Mouse (Mus musculus): ENCODE data around the gene Tbc1d17. TPM values are rescaled to one million over a fixed set of nuclear protein-coding genes. Genes with fewer than 3 reads are reported as not detected.
A peak's percentile ranks its signal among the peaks of the same experiment; 100 is the strongest.

Tbc1d17 gene
- polyA plus RNA-seq, 1 experiment: 151 TPM

GRCm38 (mm10) chr7:44850789-44851624, 2.1 kb upstream of the Tbc1d17 start:
- WGBS: 68% methylated on average over 8 of the region's 8 CpGs
- H3K4me3 ChIP-seq (ENCODE audit: control insufficient read depth, insufficient read depth, low read length): no peak overlapping the region
- peaks cover 37% of the 10 kb centered on the region for H3K4me1 ChIP-seq (replicated peaks; ENCODE audit: control insufficient read depth, insufficient read depth, low read length)
- TF ChIP-seq POLR2A (IDR thresholded peaks at IDR 0.05; ENCODE audit: control insufficient read depth, extremely low read depth, insufficient read depth, low read length, poor library complexity) (no peak), CTCF (IDR thresholded peaks at IDR 0.05; ENCODE audit: borderline replicate concordance, control insufficient read depth, extremely low read depth, insufficient read depth, low read length, poor library complexity) (no peak)
- peak overlapping the region; percentile 73 for H3K27ac ChIP-seq (ENCODE audit: control insufficient read depth, insufficient read depth, low read length)
- peaks cover 2% of the 10 kb centered on the region; the same call in 1 of the 2 replicates for H3K36me3 ChIP-seq (ENCODE audit: control insufficient read depth, insufficient read depth, low read length)
- no peak for DNase-seq
- H3K27me3 ChIP-seq (ENCODE audit: control insufficient read depth, insufficient read depth, low read length): no peaks in the 10 kb centered on the region

DNA sequence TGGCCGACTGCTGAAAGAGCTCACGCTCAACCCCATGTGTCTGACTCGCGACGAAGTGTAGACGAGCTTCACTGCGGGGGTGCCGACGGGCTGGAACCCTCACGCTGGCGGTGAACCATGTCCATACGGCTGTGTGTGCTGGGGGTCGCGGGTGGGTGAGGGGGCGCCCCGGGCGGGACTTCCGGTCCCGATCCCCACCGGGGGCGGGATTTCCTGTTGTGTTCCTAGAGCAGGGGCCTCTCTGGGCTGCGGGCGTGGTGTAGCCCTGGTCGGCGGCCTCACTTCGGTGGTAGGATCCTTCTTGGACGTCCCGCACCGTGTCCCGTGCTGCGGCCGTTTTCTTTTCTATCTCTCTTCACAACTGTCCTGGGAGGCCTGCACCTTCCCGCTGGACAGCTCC, 1.3 kb upstream of the Tbc1d17 start:
- Histone ChIP-seq H3K27me3 (ENCODE audit: control insufficient read depth, insufficient read depth, low read length) (no peaks in the 10 kb centered on the region), H3K4me3 (ENCODE audit: control insufficient read depth, insufficient read depth, low read length) (peak overlapping the region; percentile 79), H3K4me1 (replicated peaks; ENCODE audit: control insufficient read depth, insufficient read depth, low read length) (peaks cover 29% of the 10 kb centered on the region), H3K27ac (ENCODE audit: control insufficient read depth, insufficient read depth, low read length) (peak overlapping the region; percentile 73), H3K36me3 (ENCODE audit: control insufficient read depth, insufficient read depth, low read length) (peaks cover 9% of the 10 kb centered on the region)
- peak; percentile 78 for DNase-seq
- WGBS: under 1% methylated on average over 33 of the region's 33 CpGs
- no peak for TF ChIP-seq CTCF (IDR thresholded peaks at IDR 0.05; ENCODE audit: borderline replicate concordance, control insufficient read depth, extremely low read depth, insufficient read depth, low read length, poor library complexity)
- TF ChIP-seq POLR2A (IDR thresholded peaks at IDR 0.05; ENCODE audit: control insufficient read depth, extremely low read depth, insufficient read depth, low read length, poor library complexity): no peak

DNA sequence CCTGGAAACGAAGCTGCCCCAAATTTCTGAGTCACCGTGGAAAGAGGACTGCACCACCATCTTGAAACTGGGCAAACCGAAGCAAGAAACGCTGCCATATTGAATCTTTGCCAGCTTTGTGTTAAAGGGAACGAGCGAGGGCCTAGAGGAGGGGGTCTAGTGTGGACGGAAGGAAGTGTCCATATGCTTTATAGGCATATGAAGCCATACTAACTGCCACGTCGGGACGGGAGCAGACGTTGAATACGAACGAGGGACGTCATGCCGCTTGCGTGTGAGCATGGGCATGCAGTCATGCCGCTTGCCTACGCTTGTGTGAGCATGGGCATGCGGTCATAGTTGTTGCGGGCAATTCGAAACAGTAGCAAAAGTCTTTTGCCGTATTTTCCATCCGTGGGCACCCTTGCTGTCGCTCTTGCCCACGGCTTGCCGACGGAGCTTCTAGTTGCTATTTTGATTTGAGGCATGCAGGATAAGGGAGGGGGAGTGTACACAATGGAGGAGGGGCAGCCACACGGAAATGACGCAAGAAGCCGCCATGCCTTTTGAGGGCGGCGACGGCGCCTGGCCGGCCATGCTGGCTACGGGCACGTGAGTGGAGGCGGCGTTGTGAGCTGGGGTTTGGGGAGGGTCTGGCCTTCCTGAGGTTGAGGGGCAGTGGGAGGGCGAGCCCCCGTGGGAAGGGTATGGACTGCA, 685 bp upstream of the Tbc1d17 start:
- peak; percentile 87 for DNase-seq
- Histone ChIP-seq H3K4me1 (replicated peaks; ENCODE audit: control insufficient read depth, insufficient read depth, low read length) (peaks cover 24% of the 10 kb centered on the region), H3K36me3 (ENCODE audit: control insufficient read depth, insufficient read depth, low read length) (peaks cover 9% of the 10 kb centered on the region), H3K27me3 (ENCODE audit: control insufficient read depth, insufficient read depth, low read length) (no peaks in the 10 kb centered on the region), H3K4me3 (ENCODE audit: control insufficient read depth, insufficient read depth, low read length) (peak overlapping the region; percentile 79), H3K27ac (ENCODE audit: control insufficient read depth, insufficient read depth, low read length) (peak overlapping the region; percentile 88)
- under 1% methylated on average over 41 of the region's 41 CpGs for WGBS
- TF ChIP-seq POLR2A (IDR thresholded peaks at IDR 0.05; ENCODE audit: control insufficient read depth, extremely low read depth, insufficient read depth, low read length, poor library complexity) (peak; percentile 58), CTCF (IDR thresholded peaks at IDR 0.05; ENCODE audit: borderline replicate concordance, control insufficient read depth, extremely low read depth, insufficient read depth, low read length, poor library complexity) (no peak)

DNA sequence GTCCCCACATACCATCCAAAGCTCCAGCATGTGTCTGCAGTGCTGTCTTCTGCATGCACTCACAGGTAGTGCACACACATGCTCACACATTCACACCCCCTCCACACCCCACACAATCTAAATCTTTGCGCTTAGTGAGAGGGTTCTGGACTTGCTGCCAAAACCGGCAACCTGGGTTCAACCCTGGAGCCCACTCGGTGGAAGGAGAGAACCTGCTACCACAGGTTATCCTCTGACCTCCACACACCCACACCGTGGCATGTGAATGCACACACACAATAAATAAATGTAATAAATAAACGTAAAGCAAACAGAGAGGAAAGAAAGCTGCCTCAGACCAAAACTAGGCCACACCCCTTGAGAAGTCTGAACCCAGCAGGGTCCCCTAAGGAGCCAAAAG, 1.1 kb downstream of the Tbc1d17 start:
- Histone ChIP-seq H3K4me1 (replicated peaks; ENCODE audit: control insufficient read depth, insufficient read depth, low read length) (peaks cover 18% of the 10 kb centered on the region), H3K27ac (ENCODE audit: control insufficient read depth, insufficient read depth, low read length) (no peak overlapping the region), H3K4me3 (ENCODE audit: control insufficient read depth, insufficient read depth, low read length) (peak overlapping the region; percentile 79; the same call in 1 of the 2 replicates), H3K27me3 (ENCODE audit: control insufficient read depth, insufficient read depth, low read length) (no peaks in the 10 kb centered on the region), H3K36me3 (ENCODE audit: control insufficient read depth, insufficient read depth, low read length) (peaks cover 21% of the 10 kb centered on the region)
- DNase-seq: no peak
- no peak for TF ChIP-seq POLR2A (IDR thresholded peaks at IDR 0.05; ENCODE audit: control insufficient read depth, extremely low read depth, insufficient read depth, low read length, poor library complexity)
- TF ChIP-seq CTCF (IDR thresholded peaks at IDR 0.05; ENCODE audit: borderline replicate concordance, control insufficient read depth, extremely low read depth, insufficient read depth, low read length, poor library complexity): no peak
- WGBS: 80% methylated on average over 5 of the region's 5 CpGs

DNA sequence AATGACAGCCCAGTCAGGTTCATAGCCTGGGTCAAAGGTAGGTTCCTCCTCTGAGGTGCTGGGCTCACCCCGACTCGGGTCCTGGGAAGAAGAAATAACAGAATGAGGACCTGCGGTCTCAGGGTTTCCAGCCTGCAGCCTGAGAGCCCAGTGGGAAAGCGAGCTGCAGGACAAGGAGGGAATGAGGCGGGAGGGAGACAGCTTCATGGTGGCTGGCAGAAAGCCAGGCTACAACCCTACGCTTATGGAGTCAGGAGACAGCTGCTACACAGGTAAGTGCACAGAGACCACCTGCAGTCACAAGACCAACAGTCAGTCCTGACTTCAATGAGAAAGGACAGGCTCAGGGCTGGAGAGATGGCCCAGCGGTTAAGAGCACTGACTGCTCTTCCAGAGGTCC, 2.1 kb downstream of the Tbc1d17 start:
- no peak for DNase-seq
- no peak overlapping the region for H3K4me3 ChIP-seq (ENCODE audit: control insufficient read depth, insufficient read depth, low read length)
- H3K27me3 ChIP-seq (ENCODE audit: control insufficient read depth, insufficient read depth, low read length): no peaks in the 10 kb centered on the region
- no peak overlapping the region for H3K27ac ChIP-seq (ENCODE audit: control insufficient read depth, insufficient read depth, low read length)
- peaks cover 18% of the 10 kb centered on the region for H3K4me1 ChIP-seq (replicated peaks; ENCODE audit: control insufficient read depth, insufficient read depth, low read length)
- peaks cover 26% of the 10 kb centered on the region for H3K36me3 ChIP-seq (ENCODE audit: control insufficient read depth, insufficient read depth, low read length)
- WGBS: 98% methylated on average over 7 of the region's 7 CpGs
- TF ChIP-seq CTCF (IDR thresholded peaks at IDR 0.05; ENCODE audit: borderline replicate concordance, control insufficient read depth, extremely low read depth, insufficient read depth, low read length, poor library complexity) (no peak), POLR2A (IDR thresholded peaks at IDR 0.05; ENCODE audit: control insufficient read depth, extremely low read depth, insufficient read depth, low read length, poor library complexity) (no peak)

DNA sequence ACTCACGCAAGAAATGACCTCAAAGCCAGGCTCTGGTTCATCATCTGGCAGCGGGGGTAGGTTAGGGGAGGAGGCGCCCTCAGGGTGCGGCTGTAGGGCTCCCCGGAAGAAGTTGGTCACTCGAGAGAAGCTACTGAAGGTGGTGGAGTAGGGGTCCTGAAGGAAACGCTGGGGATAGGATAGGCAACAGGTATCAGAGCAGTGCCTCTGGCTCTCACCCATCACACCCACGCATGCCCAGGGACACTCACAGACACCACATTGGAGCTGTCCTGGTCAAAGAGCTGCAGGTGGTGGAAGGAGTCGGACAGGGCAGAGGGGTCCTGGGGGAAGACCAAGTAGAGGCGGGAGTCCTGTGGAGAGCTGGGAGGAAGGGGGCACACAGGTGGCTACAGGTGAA, 3.9 kb downstream of the Tbc1d17 start:
- 94% methylated on average over 10 of the region's 10 CpGs for WGBS
- TF ChIP-seq CTCF (IDR thresholded peaks at IDR 0.05; ENCODE audit: borderline replicate concordance, control insufficient read depth, extremely low read depth, insufficient read depth, low read length, poor library complexity) (no peak), POLR2A (IDR thresholded peaks at IDR 0.05; ENCODE audit: control insufficient read depth, extremely low read depth, insufficient read depth, low read length, poor library complexity) (no peak)
- DNase-seq: no peak
- Histone ChIP-seq H3K27ac (ENCODE audit: control insufficient read depth, insufficient read depth, low read length) (no peak overlapping the region), H3K36me3 (ENCODE audit: control insufficient read depth, insufficient read depth, low read length) (peaks cover 32% of the 10 kb centered on the region), H3K4me1 (replicated peaks; ENCODE audit: control insufficient read depth, insufficient read depth, low read length) (peaks cover 11% of the 10 kb centered on the region), H3K27me3 (ENCODE audit: control insufficient read depth, insufficient read depth, low read length) (no peaks in the 10 kb centered on the region; the same call in 1 of the 2 replicates), H3K4me3 (ENCODE audit: control insufficient read depth, insufficient read depth, low read length) (no peak overlapping the region)
